Mouse (Mus musculus) c-Kit-positive CD71-negative TER-119-negative erythroid progenitor cells, embryonic 14.5 days (primary cell): ENCODE data around the gene Slc19a3.

ENCODE experiments used
- DNase-seq: peaks from one replicate; pipeline ENCODE4 v3.0.0-alpha.2; 2013; ENCODE audit warnings: low read depth

The Slc19a3 gene

DNA sequence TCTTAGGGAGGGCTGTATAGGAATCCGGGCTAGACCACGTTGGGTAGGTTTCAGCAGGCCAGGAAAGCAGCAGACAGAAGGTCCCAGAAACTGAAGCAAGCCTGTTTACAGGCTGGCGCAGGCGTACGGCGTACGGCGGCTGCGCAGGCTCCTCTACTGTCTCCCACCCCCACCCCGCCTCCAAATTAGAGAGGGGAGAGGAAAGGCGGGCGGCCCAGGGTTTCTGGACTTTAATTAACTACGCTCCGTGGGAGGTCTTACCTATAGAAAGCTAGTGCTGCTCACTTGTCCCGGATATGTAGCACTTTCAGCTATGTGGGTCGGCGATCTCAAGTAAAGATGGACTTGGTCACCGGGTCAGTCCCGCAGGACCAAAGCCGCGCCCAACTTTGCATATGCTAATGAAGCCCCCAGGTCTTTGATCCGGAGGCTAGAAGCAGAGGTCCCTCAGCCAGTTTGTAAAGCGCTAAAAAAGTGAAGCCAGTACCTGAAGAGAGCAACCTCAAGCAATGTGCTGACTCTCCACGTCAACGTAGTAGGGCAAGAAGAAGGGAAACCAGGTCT lies at the start of gene Slc19a3:
TSS of gene Slc19a3 (minus strand) at position 340 of the 564 bp plus-strand sequence.
- DNase-seq: peak; percentile 3

DNA sequence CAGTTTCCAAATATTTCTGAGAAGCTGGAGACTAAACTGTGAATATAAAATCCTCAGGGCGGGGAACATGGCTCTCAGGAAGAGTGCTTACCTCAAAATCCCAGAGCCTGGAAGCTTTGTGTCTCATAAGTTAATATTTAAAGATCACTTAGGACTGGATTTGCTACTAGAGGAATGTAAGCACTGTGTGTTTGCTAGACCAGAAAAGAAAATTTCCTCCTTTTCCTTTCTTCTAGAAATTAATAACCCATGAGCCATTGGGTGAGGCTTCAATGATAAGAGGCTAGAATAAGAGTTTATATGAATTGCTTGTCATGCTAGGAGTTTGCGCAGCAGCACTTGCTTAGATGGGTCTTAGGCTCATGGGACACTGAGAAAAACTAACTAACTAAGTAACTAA lies 46.5 kb upstream of the Slc19a3 start:
- no peak for DNase-seq

DNA sequence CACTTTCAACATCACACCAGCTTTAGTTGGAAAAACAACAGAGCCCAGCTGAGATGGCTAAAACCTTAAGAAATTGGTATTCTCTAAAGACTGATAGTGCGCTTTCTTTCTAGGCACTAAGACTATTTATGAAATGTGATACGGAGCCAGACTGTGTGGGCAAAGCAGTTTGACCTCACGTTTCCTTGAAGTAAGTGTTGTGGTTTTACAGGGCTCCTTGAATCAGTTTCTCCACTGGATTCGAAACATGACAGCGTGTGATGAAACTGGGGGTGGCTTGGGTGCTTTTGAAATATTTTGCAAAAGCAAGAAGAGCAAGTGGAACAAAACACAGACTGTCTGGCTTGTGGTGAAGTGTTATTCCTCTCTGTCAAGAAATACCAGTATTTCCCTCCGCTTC lies 38.8 kb upstream of the Slc19a3 start:
- DNase-seq: no peak

DNA sequence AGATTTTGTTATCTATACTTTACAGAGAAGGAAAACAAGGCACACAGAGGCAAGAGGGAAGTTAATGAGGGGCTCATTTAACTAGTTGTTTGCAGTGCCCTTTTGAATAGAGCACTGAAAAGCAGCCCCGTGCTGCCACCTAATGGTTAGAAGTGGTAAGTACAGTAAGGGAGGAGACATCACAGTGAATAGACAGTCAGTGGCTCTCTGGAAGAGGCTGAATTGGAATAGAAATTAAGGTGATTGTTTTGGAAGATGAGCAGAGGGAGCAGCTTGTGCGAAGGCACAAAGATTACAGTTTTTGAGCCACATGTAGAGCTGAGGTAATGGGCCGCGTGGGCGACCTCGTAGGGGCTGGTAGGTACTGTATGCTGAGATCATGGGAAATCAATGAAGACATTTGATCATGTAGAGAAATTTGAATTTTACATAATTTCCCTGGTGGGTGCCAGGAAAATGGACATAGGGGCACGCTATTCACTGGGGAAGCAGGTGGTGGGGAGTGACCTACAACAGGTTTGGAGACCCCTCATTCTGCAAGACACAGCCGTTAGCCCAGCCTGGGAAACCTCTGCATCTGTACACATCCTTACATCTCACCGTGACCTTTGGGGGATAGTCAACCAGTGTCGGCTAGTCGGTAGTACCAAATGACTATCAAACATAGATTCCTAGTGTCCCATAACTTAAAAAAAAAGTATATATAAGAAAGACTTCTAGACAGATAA lies 38.1 kb upstream of the Slc19a3 start:
- DNase-seq: peak; percentile 41

DNA sequence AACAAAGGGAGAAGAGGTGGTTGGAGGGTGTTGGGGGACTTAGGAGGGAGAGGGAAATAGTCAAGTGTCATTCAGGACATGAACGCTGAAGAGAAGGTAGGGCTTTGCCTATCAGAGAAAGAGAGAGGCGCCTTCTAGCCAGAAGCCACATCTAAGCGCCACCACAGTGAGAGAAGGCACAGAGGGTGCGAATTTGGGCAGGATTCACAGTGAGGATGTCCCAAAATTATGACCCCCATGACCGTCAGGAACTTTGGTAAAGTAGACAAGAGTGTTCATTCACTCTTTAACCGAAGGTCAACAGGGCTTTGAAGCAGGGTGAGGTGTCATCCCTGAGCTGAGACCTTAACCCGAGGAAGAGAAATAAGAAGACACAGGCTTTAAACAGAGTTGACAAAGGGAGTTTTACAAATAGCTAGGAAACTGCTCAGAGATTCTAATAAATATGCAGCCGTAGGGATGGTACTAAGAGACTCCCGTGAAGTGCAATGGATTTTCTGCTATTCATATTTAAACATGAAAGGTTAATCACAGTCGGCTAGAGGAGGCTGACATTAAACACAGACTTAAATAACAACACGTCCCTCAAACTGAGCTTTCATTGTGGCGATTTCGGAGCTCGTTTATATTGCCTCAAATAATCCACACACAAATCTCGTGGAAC lies 37.4 kb upstream of the Slc19a3 start:
- no peak for DNase-seq

DNA sequence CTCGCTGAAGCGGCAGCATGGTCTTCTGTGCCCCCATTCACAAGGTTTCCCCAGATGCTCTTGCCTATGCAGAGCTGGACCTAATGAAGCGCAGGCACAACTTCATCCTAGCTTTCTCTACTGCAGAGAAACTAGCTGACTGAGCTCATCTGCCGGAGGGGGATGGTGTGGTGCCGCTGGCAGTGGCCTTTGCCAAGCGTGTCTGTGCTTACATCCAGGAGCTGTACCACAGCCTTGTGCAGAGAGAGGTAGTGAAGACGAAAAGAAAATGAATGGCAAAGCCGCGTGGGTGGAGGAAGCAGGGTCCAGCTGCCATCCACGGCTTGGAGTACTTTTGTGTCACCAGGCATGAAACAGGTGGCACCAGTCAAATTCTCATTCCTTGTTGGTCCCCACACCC lies 29.0 kb upstream of the Slc19a3 start:
- no peak for DNase-seq

DNA sequence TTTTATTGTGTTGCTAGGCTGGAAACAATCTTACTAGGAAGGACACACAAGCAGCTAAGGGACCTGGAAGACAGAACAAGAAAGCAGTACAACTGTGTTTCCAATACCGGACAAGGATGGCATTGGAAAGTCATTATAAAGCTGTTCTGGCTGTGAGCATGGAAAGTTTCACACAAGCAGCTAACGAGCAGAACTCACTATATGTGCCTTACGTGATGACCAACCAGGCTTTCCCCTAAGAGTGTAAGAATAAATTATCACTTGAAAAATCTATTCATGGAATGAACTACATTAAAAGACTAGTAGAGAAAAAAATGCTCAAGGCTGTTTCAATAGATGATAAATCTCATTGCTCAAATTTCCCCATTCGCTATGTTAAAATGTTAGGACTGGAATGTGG lies 28.3 kb upstream of the Slc19a3 start:
- DNase-seq: no peak

DNA sequence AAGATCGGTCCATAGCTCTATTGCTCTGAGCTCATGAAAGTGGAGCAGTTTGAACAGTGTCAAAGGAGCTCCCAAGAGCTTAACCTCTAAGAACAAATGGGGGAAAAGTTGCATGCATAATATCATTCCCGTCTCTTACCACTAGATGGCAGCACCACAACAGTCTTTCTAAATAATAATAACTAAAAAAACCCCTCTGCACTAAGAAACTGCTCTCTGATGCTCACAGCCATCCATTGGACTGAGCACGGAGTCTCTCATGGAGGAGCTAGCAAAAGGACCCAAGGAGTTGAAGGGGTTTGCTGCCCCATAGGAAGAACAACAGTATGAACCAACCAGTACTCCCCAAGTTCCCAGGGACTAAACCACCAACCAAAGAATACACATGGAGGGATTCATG lies 26.6 kb upstream of the Slc19a3 start:
- DNase-seq: peak; percentile 26

DNA sequence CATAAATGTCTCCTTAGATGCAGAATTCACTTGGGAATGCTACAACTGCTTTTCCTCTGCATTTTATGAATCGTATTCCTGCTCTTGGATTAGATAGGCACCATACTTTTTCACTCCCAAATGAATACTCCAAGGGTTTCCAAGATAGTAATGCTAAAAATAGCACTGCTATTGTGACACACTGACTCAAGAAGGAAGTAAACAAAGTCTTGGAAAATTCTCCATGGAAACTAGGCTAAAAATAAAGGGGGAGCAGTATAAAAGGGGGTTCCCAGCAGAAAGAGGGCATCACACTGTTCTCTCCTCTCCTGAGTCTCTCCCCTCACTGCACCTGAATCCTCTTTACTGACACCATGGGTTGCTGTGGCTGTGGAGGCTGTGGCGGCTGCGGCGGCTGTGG lies 22.4 kb upstream of the Slc19a3 start, which contains the start of gene Krtap28-13:
TSS of gene Krtap28-13 (plus strand) at position 288 of the 400 bp plus-strand sequence.
- DNase-seq: no peak

DNA sequence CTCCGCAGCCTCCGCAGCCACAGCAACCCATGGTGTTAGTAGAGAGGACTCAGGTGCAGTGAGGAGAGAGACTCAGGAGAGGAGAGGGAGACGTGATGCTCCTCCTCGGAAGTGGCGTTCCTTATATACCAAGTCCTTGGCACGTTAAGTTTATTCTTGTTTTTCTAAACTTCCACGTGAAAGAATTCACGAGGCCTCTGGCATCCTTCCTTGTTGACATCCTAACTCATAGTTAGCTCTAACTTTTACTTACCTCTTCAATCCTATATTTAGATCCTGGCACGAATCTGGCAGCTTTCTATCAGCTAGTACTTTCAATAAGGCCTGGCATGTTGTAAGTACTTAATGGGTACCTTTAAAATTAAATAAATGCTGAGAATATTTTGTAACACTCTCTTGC lies 21.0 kb upstream of the Slc19a3 start, which contains the start of gene A030005K14Rik:
TSS of gene A030005K14Rik (minus strand) at position 101 of the 400 bp plus-strand sequence.
- no peak for DNase-seq

DNA sequence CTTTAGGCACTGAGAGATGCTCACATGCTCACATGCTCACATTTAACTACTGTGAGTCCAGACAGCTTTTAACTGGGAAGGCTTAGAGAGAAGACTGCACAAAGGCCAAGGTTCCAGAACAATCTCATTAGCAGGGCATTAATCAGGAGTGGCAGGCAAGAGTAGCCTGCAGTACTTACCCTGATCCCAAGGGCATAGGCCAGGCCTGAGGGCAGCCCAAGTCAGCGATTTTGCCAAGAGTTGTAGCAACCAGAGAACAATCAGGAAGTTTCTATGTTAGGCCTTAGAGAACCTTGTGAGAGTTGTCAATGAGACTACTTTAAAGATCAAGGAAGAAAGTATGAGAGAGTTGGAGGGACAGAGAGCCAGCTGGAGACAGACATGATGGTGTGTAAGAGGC lies 20.2 kb upstream of the Slc19a3 start:
- no peak for DNase-seq

DNA sequence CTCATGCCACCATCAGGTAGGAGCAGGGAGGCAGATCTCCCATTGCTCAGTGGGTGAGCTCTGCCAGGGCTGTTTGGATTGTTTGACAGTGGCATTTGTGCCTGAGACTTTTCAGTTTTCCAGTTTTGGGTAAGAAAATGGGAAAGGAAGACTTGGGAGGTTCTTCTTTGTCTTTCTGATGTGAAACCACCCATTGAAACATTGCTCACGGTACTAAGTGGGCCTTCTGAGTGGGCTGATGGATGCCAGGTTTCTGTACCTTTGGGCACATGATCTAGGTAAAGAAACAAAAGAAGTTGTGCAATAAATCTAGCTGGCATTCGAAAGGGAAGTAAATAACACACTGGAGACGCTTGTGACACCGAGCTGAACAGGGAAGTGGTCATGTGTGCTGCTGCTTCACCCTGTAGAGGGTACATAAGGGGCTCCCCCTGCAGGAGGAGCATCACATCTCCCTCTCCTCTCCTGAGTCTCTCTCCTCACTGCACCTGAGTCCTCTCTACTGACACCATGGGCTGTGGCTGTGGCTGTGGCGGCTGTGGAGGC lies 6.7 kb upstream of the Slc19a3 start, which contains the start of gene Gm47969:
TSS of gene Gm47969 (plus strand) at position 51 of the 546 bp plus-strand sequence.
- peak; percentile 4 for DNase-seq

DNA sequence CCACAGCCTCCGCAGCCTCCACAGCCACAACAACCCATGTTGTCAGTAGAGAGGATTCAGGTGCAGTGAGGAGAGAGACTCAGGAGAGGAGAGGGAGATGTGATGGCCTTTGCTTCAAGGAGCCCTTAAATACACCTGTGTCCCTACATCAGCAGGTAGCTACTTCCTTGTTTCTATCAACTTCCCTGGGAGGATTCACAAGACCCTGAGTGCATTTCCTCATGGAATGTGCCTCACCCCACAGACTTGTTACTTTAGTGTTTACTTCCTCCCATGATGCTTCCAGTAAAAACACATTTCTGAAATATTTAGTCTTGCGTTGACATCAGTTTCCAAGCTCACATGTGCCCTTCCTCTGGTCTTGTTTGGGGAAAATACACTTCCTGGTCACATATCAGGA lies 4.1 kb upstream of the Slc19a3 start, which contains the start of gene Krtap28-10:
TSS of gene Krtap28-10 (minus strand) at position 101 of the 400 bp plus-strand sequence.
- DNase-seq: no peak

DNA sequence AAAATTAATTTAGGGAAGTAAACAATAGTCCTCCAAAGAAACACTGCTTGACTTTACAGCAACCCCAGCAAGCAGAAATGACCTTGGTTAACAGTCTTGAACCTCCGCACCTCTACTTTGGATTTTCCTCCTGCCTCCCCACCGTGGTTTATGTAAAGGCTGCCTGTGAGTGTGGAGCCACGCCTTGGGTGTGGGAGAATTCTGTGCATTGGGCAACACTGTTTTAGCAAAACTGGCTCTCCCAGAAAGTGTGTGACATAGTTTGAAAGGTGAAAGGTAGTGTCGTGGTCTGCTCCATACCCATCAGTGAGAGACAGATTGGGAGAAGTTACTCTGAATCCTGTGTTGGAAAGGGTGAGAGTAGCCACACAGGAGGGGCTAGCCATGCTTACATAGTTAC lies 832 bp upstream of the Slc19a3 start:
- DNase-seq: no peak

DNA sequence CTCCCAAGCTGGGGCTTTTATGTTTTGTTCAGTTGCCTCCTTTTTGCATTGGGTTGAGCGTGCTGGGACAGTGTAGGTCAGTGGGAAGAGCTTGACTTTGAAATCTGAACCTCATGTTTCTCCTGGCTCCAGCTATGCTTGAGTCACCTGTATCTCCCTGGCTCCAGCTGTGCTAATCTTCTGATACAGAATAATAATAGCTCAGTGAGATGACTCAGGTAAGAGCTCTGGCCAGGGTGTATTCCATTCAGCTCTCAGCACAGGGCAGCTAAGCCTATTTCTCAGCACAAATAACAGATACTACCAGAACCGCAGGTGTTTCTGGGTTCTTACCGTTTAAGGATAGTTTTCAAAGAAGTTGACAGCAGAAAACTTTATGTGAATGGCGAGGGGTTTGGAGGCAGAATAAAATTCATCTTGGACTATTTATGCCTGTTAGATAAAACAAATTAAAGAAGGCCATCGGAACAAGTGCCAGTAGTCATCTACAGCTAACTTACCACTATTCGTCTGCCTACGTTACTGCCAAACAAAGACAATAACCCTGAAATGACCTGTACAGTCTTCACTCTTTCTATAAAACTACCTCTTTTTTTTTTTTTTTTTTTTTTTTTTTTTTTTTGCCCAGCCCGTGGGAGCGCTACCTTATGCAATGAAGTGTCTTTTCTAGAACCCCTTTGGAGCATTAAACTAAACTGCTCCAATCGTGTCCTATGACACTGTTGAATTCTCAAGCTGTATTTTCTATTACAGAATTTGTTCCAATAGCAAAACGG lies 1.2 kb downstream of the Slc19a3 start:
- no peak for DNase-seq

DNA sequence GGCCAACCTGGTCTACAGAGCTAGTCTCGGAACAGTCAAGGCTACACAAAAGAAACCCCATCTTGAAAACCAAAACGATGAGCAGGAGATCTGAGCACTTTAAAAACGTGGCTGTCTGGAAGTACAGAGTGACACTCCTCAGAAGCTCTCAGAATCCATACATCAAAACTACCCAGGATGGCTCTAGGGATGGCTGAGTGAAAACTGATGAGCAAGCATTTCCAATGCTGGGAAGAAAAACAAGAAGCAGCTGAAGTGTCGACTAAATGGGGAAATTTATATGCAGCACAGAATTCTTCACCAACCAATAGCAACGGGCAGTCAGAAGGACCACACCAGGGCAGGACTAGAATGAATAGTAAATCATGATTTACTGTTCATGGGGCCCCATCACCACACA lies 3.7 kb downstream of the Slc19a3 start:
- DNase-seq: no peak

DNA sequence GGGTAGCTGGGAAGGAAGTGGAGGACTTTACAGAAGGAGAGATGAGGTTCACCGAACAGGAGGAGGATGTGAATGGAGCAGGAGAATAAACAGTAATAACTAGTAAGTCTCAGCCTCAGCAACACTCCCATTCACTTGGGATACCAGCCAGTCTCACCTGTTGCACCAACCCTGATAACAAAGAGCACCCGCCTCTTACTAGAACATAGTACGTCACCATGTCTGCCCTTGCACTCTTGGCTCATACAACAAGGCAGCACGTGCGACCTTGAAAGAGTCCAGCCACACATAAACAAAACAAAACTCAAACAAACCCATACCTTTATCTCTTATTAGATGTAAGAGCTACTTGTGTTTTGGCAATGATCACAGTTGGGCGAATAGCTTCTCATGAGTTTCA lies 5.7 kb downstream of the Slc19a3 start:
- DNase-seq: no peak

DNA sequence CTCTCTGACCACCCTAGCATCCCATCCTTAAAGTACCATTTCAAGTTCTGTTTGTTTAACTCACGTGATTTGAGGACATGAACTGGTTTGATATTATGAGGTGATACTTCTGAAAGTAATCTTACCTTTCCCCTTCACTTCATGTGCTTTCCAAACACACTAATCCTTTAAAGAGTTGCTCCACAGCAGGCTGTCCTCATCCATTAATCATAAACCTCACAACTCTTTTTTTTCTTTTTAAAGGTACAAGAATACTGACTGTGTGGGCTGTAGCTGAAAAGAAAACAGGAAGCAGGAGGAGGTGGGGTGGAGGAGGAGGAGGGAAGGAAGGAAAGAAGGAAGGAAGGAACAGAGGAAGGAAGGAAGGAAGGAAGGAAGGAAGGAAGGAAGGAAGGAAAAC lies 6.3 kb downstream of the Slc19a3 start:
- DNase-seq: no peak

DNA sequence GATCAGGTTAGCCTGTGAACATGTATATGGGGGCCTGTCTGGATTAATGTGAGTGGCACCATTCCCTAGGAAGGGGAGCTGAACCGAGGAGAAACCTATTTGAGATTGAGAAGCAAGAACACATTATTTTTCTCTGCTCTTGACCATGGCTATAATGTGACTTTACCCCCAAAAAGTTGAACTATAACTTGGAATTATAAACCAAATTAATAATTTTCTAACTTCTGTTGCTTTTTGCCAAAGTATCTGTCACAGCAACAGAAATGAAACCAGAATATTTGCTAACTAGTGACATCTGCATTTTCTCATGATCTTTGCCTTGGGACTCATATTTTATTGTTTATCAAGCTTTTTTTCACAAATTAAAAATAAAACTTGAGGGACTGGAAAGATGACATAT lies 21.7 kb downstream of the Slc19a3 start:
- no peak for DNase-seq

DNA sequence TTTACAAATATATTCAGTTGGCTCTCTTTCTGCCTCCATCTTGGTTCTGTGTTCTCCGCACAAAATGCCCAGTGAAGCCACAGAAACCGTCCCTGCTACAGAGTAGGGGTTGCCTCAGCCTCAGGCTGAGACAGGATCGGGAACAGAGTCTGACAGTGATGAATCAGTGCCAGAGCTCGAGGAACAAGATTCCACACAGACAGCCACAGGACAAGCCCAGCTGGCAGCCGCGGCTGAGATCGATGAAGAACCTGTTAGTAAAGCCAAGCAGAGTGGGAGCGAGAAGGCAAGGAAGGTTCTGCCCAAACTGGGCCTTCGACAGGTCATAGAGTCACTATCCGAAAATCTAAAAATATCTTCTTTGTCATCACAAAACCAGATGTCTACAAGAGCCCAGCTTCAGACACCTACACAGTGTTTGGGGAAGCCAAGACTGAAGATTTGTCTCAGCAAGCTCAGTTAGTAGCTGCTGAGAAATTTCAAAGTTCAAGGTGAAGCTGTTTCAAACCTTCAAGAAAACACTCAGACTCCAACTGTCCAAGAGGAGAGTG lies 22.8 kb downstream of the Slc19a3 start:
- no peak for DNase-seq

DNA sequence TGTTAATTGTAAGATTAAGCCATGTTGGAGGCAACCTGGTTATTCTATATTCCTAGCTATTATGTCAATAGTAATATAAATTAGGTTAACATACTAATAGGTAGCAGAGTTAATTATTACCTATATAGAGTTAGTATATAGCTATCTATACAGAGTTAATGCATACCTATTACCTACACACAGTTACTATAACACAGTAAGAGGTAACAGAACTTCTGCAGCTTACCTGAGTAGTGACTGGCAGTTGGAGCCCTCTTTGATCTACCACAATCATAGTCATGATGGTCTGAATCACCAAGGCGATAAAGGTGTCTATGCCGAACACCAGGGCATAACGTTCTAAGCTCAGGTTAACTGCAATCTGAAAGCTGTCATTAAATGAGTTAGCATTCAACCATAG lies 23.8 kb downstream of the Slc19a3 start:
- DNase-seq: no peak

DNA sequence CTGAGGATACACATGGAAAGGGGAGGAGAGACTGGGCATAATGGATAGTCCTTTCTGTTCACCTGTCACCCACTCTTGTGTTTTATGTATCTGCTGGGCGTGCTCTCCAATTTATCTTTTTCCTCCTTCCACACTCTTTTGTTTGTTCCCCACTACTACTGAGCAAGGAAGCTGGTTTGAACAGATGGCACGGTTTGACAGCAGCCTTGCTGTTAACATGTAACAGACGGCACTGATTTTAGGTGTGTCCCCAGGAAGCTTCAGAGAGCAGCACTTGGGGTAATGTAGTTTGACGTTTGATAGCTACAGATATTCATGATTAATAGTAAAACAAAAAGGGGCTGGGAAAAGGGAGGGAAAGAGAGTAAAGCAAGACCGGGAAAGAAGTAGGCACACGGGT lies 30.8 kb downstream of the Slc19a3 start:
- no peak for DNase-seq
